Mouse (Mus musculus): Measurements from ENCODE around the gene Ptprcap.

Gene Ptprcap

GRCm38 (mm10) chr19:4197180-4197579 lies 43.8 kb downstream of the Ptprcap start:
- DNase-seq = no peak

- DNase-seq = peak; percentile 97
Observed at GRCm38 (mm10) chr19:4201291-4201909, 48.0 kb downstream of the Ptprcap start, which contains the start of gene Rad9a. Gene Rad9a, minus strand, starts transcription at chr19:4201662.

- no peak for DNase-seq
Observed at GRCm38 (mm10) chr19:4202149-4202548, 48.7 kb downstream of the Ptprcap start.

GRCm38 (mm10) chr19:4203148-4203547 lies 49.7 kb downstream of the Ptprcap start:
- no peak for DNase-seq

GRCm38 (mm10) chr19:4203604-4204326 lies 50.4 kb downstream of the Ptprcap start:
- no peak for DNase-seq

DNA sequence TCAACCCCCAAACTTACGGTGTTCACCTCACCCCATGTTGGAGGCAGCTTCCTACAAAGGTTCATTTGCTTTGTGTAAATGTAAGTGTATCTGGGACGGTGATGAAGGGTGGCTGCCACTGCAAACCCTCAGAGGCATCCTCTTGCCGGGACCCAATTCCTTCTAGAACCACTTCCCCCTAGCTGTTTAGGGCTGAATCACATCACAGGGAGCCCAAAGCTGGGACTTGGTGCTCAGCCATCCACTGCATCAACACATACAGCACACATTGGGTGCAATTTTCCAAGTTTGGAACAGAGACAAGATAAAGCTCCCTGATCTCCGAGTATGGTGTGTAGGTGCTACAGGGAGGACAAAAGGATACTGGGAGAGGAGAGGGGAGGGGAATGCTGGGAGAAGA lies 51.5 kb downstream of the Ptprcap start:
- DNase-seq = no peak

All from kidney, postnatal 14 days (tissue).